Mouse (Mus musculus) liver, embryonic 16.5 days (tissue): ENCODE measurements around the gene Rprd1b. TPM values are rescaled to one million over a fixed set of nuclear protein-coding genes. Genes with fewer than 3 reads are reported as not detected.

ENCODE experiments used
- ATAC-seq: fragments of 200-750 bp; cut with Nextera tagmentation; 2 replicates; pipeline ENCODE4 v1.8.0; 2017; ENCODE audit warnings: low read depth, mild to moderate bottlenecking, moderate number of reproducible peaks, moderate library complexity
- H3K27ac ChIP-seq: fragments of 300-500 bp; sonication (generic); 2 replicates; pipeline ENCODE4 v1.5.1; 2014; ENCODE audit warnings: mild to moderate bottlenecking, low read length
- H3K27me3 ChIP-seq: fragments of 300-500 bp; sonication (generic); 2 replicates; pipeline ENCODE4 v1.6.1; 2014; ENCODE audit warnings: low read depth, low read length, mixed read lengths; ENCODE audit not compliant: control insufficient read depth, insufficient read depth
- H3K36me3 ChIP-seq: fragments of 300-500 bp; sonication (generic); 2 replicates; pipeline ENCODE4 v1.6.1; 2014; ENCODE audit warnings: mild to moderate bottlenecking; ENCODE audit not compliant: control insufficient read depth, insufficient read depth
- H3K4me1 ChIP-seq: fragments of 300-500 bp; sonication (generic); 2 replicates; pipeline ENCODE4 v1.6.1; 2014; ENCODE audit warnings: low read depth, low read length, mixed read lengths; ENCODE audit not compliant: control insufficient read depth
- H3K4me2 ChIP-seq: fragments of 300-500 bp; sonication (generic); 2 replicates; pipeline ENCODE4 v1.6.1; 2014; ENCODE audit warnings: low read depth, low read length, mixed read lengths
- H3K4me3 ChIP-seq: fragments of 300-500 bp; sonication (generic); 2 replicates; pipeline ENCODE4 v1.5.1; 2014; ENCODE audit warnings: low read depth, mild to moderate bottlenecking, low read length
- H3K9ac ChIP-seq: fragments of 300-500 bp; sonication (generic); 2 replicates; pipeline ENCODE4 v1.6.1; 2014; ENCODE audit warnings: low read depth, low read length
- H3K9me3 ChIP-seq: fragments of 300-500 bp; sonication (generic); replicated peaks from 2 replicates; pipeline ENCODE4 v1.6.1; 2016; ENCODE audit warnings: low read length; ENCODE audit not compliant: control insufficient read depth
- WGBS: fragments of 180-500 bp; shearing (Covaris S2); extraction: QIAGEN DNeasy Blood & Tissue Kit; methylation state at CpG from one replicate; pipeline ENCODE4 v1.1.7; 2014; ENCODE audit not compliant: insufficient replicate concordance; 5-methylcytosine and 5-hydroxymethylcytosine counted together
- polyA plus RNA-seq: library from polyadenylated mRNA; unstranded; fragments of >200 nt; fragmentation: Nextera tagmentation; extraction: Ambion mirVana; gene quantifications from 2 replicates; pipeline ENCODE4 v1.2.1, GENCODE M21; 2015

The Rprd1b gene
- polyA plus RNA-seq, 1 experiment from 2014 or later = 25.1 TPM

DNA sequence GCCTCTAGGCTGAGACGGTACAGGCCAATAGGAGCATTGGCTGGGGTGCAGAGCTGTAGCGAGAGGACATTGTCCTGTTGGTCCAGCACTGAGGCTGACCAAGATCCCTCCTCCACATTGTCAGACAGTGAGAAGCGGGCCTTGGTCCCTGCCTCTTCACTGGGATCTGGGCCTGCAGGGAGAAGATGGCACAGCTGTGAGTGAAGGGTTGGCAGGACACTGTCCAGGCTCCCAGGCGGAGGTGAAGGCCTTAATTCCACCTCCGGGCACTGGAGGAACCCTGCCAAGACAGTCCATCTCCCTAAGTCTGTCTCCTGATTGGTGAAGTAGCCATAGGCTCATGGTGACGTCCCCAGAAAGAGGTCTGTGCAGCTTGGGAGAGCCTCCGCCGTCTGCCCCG lies 110.5 kb downstream of the Rprd1b start:
- ATAC-seq = no peak
- H3K27ac ChIP-seq = no peak overlapping the region
- no peaks in the 10 kb centered on the region for H3K27me3 ChIP-seq
- H3K4me1 ChIP-seq = peaks cover 50% of the 10 kb centered on the region
- H3K4me2 ChIP-seq = no peak overlapping the region
- no peaks in the 10 kb centered on the region for H3K9me3 ChIP-seq
- no peak overlapping the region for H3K4me3 ChIP-seq
- no peak overlapping the region for H3K9ac ChIP-seq
- WGBS = 94% methylated on average over 9 of the region's 9 CpGs
- peaks cover 79% of the 10 kb centered on the region for H3K36me3 ChIP-seq

DNA sequence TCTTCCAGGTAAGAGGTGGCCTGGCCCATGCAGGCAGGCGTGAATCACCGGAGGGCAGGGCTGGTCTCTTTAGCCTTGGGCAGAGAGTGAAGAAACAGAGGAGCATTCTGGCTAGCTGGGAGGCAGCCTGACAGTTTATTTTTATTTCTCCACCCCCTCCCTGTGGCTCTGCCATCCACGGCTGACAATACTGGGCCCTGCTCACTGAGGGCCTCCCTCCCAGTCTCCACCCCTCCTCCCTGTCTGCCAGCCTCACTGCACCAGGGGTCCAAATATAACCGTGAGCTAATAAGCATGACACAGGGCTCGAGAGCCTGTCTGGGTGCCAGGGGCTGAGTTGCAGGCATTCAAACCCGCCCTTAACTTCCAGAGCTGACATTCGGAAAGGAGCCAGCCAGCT lies 111.3 kb downstream of the Rprd1b start:
- Histone ChIP-seq H3K4me3 (no peak overlapping the region), H3K27me3 (no peaks in the 10 kb centered on the region), H3K27ac (peak overlapping the region; percentile 50), H3K36me3 (peaks cover 71% of the 10 kb centered on the region), H3K9me3 (no peaks in the 10 kb centered on the region), H3K4me1 (peaks cover 58% of the 10 kb centered on the region), H3K4me2 (no peak overlapping the region), H3K9ac (peak overlapping the region; percentile 4; the same call in 1 of the 2 replicates)
- 52% methylated on average over 7 of the region's 7 CpGs for WGBS
- no peak for ATAC-seq

- WGBS = 77% methylated on average over 5 of the region's 5 CpGs
- Histone ChIP-seq H3K36me3 (peaks cover 60% of the 10 kb centered on the region), H3K4me3 (peak overlapping the region; percentile 85; the same call in 1 of the 2 replicates)
Observed at GRCm38 (mm10) chr2:158140664-158141063, 112.4 kb downstream of the Rprd1b start.

GRCm38 (mm10) chr2:158141271-158141670 lies 113.0 kb downstream of the Rprd1b start:
- Histone ChIP-seq H3K4me3 (peak overlapping the region; percentile 85), H3K9me3 (no peaks in the 10 kb centered on the region), H3K27ac (peak overlapping the region; percentile 97), H3K36me3 (peaks cover 55% of the 10 kb centered on the region), H3K4me1 (peaks cover 62% of the 10 kb centered on the region), H3K4me2 (peak overlapping the region; percentile 61), H3K27me3 (no peaks in the 10 kb centered on the region), H3K9ac (peak overlapping the region; percentile 68)
- 54% methylated on average over 7 of the region's 7 CpGs for WGBS
- no peak for ATAC-seq

More at GRCm38 (mm10) chr2:158140664-158141063, 112.4 kb downstream of the Rprd1b start:
- H3K27me3 ChIP-seq = no peaks in the 10 kb centered on the region
- peak overlapping the region; percentile 97 for H3K27ac ChIP-seq
- H3K4me1 ChIP-seq = peaks cover 67% of the 10 kb centered on the region
- no peak for ATAC-seq
- H3K9ac ChIP-seq = peak overlapping the region; percentile 68; the same call in 1 of the 2 replicates
- no peaks in the 10 kb centered on the region for H3K9me3 ChIP-seq
- H3K4me2 ChIP-seq = peak overlapping the region; percentile 61

- H3K4me2 ChIP-seq = peak overlapping the region; percentile 61
- peak overlapping the region; percentile 69 for H3K9ac ChIP-seq
Observed at GRCm38 (mm10) chr2:158141690-158142440, 113.6 kb downstream of the Rprd1b start.

GRCm38 (mm10) chr2:158142981-158143380 lies 114.7 kb downstream of the Rprd1b start:
- 65% methylated on average over 18 of the region's 18 CpGs for WGBS
- H3K4me3 ChIP-seq = peak overlapping the region; percentile 85
- H3K36me3 ChIP-seq = peaks cover 38% of the 10 kb centered on the region
- H3K27me3 ChIP-seq = no peaks in the 10 kb centered on the region
- H3K4me2 ChIP-seq = peak overlapping the region; percentile 61
- H3K9me3 ChIP-seq = no peaks in the 10 kb centered on the region
- H3K9ac ChIP-seq = peak overlapping the region; percentile 69
- no peak for ATAC-seq
- H3K27ac ChIP-seq = peak overlapping the region; percentile 97
- H3K4me1 ChIP-seq = peaks cover 61% of the 10 kb centered on the region

More at GRCm38 (mm10) chr2:158141690-158142440, 113.6 kb downstream of the Rprd1b start:
- Histone ChIP-seq H3K4me1 (peaks cover 59% of the 10 kb centered on the region), H3K27ac (peak overlapping the region; percentile 97), H3K9me3 (no peaks in the 10 kb centered on the region), H3K4me3 (peak overlapping the region; percentile 85), H3K36me3 (peaks cover 49% of the 10 kb centered on the region), H3K27me3 (no peaks in the 10 kb centered on the region)
- ATAC-seq = peak; percentile 86
- 18% methylated on average over 7 of the region's 7 CpGs for WGBS

DNA sequence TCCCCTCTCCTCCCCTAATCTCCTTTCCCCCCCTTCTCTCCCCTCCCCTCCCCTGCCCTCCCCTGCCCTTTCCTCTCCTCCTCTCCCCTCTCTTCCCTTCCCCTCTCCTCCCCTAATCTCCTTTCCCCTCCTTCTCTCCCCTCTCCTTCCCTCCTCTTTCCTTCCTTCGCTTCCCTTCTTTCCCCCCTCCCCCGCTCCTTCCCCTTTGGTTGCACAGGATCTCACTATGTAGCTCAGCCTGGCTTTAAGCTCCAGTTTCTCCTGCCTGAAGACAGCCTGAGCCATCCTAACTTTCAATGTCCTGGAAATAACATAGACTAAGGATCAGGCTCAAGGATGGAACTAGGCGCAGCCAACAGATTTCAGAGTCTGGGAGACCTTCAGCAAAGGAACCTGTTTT lies 115.5 kb downstream of the Rprd1b start:
- Histone ChIP-seq H3K4me1 (peaks cover 63% of the 10 kb centered on the region), H3K4me3 (peak overlapping the region; percentile 85), H3K27ac (peak overlapping the region; percentile 97), H3K4me2 (peak overlapping the region; percentile 61), H3K36me3 (peaks cover 30% of the 10 kb centered on the region), H3K9me3 (no peaks in the 10 kb centered on the region), H3K9ac (peak overlapping the region; percentile 93), H3K27me3 (no peaks in the 10 kb centered on the region)
- 63% methylated on average over 3 of the region's 3 CpGs for WGBS
- no peak for ATAC-seq

DNA sequence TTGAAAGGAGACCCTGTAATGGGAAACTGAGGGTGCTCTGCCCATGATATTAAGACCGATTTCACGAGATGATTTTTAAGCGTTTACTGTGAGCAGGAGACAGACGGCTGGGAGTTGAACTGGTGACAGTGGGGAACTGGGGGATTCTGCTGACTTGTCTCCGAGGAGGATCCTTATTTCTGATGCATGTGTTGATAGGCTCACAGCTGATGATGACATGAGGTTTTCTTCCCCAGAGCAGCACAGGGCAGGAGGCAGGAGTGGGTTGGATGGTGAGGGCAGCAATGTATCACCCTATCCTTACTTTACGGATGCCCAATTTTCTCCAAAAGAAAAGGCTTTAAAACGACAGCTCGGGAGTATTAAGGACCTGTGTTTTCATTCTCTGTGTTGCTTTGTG lies 116.0 kb downstream of the Rprd1b start:
- H3K27me3 ChIP-seq = no peaks in the 10 kb centered on the region
- peak overlapping the region; percentile 93 for H3K9ac ChIP-seq
- peak overlapping the region; percentile 85 for H3K4me3 ChIP-seq
- peaks cover 62% of the 10 kb centered on the region for H3K4me1 ChIP-seq
- H3K4me2 ChIP-seq = peak overlapping the region; percentile 61
- no peaks in the 10 kb centered on the region for H3K9me3 ChIP-seq
- H3K36me3 ChIP-seq = peaks cover 26% of the 10 kb centered on the region
- WGBS = 40% methylated on average over 8 of the region's 8 CpGs
- peak; percentile 20 for ATAC-seq
- peak overlapping the region; percentile 79 for H3K27ac ChIP-seq
